Mouse (Mus musculus) forebrain, embryonic 12.5 days (tissue): ENCODE results near the gene Nicn1. TPM values are rescaled to one million over a fixed set of nuclear protein-coding genes. Genes with fewer than 3 reads are reported as not detected.

Experiments used
- ATAC-seq: fragments of 200-750 bp; cut with Nextera tagmentation; 2 replicates; pipeline ENCODE4 v1.8.0; 2017; ENCODE audit warnings: moderate TSS enrichment; ENCODE audit not compliant: low FRiP score
- H3K27ac ChIP-seq: fragments of 300-500 bp; sonication (generic); 2 replicates; pipeline ENCODE4 v1.5.1; 2016; ENCODE audit warnings: mild to moderate bottlenecking
- H3K27me3 ChIP-seq: fragments of 300-500 bp; sonication (generic); 2 replicates; pipeline ENCODE4 v1.6.1; 2016; ENCODE audit warnings: mild to moderate bottlenecking
- H3K36me3 ChIP-seq: fragments of 300-500 bp; sonication (generic); replicated peaks from 2 replicates; pipeline ENCODE4 v1.6.1; 2016; ENCODE audit warnings: mild to moderate bottlenecking
- H3K4me1 ChIP-seq: fragments of 300-500 bp; sonication (generic); 2 replicates; pipeline ENCODE4 v1.6.1; 2016
- H3K4me2 ChIP-seq: fragments of 300-500 bp; sonication (generic); 2 replicates; pipeline ENCODE4 v1.6.1; 2016; ENCODE audit warnings: mild to moderate bottlenecking, moderate library complexity
- H3K4me3 ChIP-seq: fragments of 300-500 bp; sonication (generic); replicated peaks from 2 replicates; pipeline ENCODE4 v1.5.1; 2016; ENCODE audit warnings: mild to moderate bottlenecking
- H3K9ac ChIP-seq: fragments of 300-500 bp; sonication (generic); 2 replicates; pipeline ENCODE4 v1.6.1; 2016; ENCODE audit warnings: mild to moderate bottlenecking
- H3K9me3 ChIP-seq: fragments of 300-500 bp; sonication (generic); 2 replicates; pipeline ENCODE4 v1.6.1; 2016
- WGBS: fragments of 180-500 bp; shearing (Covaris S2); methylation state at CpG from one replicate; pipeline ENCODE4 v1.1.7; 2016; 5-methylcytosine and 5-hydroxymethylcytosine counted together
- polyA plus RNA-seq: library from polyadenylated mRNA; unstranded; fragments of >200 nt; fragmentation: Nextera tagmentation; extraction: Ambion mirVana; gene quantifications from 2 replicates; pipeline ENCODE4 v1.2.1, GENCODE M21; 2016

Gene Nicn1
- 65.0 and 69.8 TPM in 2 replicates for polyA plus RNA-seq

DNA sequence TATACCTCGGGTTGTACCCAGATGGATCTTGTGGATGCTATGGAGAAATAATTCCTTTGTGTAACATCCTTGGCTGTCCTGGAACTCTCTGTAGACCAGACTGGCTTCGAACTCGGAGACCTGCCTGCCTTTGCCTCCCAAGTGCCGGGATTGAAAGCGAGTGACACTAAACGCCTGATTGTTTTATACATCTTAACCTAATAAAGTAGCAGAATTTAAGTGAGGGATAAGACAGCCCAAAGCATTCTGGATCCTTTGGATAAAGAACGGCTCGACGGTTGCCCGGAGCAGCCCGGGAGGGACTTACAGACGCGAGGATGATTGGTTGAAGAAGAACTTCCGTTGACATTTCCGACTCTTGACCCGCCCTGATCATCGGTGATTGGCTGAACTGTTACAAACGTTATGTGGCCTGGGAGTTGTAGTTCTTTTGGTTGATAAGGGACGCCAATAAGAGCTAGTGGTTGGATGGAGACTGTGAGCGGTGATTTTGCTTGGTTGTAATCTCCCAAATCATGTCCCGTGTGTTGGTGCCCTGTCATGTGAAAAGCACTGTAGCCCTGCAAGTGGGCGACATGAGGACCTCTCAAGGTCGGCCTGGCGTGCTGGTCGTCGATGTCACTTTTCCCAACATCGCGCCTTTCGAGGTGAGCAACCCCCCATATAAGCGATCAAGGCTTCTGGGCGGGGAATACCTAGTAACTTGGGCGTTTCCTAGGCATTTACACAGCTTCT is at the start of gene Nicn1:
Gene Nicn1 (plus strand): TSS at position 414 of the 735 bp plus-strand sequence.
- peak within 1 kb of the TSS; percentile 92 for H3K27ac ChIP-seq
- peak within 1 kb of the TSS; percentile 57 for H3K4me2 ChIP-seq
- whole genome bisulfite sequencing = under 1% methylated on average over 32 of the region's 32 CpGs
- no peaks in the 10 kb centered on the region for H3K27me3 ChIP-seq
- peak within 1 kb of the TSS; percentile 49 for H3K4me3 ChIP-seq
- H3K4me1 ChIP-seq = peaks cover 7% of the 10 kb centered on the region
- peaks cover 17% of the 10 kb centered on the region for H3K36me3 ChIP-seq
- peak within 1 kb of the TSS; percentile 64 for H3K9ac ChIP-seq
- ATAC-seq = peak; percentile 97
- H3K9me3 ChIP-seq = no peaks in the 10 kb centered on the region

GRCm38 (mm10) chr9:108244540-108244939 is 45.7 kb upstream of the Nicn1 start:
- H3K9me3 ChIP-seq = no peaks in the 10 kb centered on the region
- H3K4me2 ChIP-seq = no peak overlapping the region
- H3K27ac ChIP-seq = no peak overlapping the region
- H3K9ac ChIP-seq = no peak overlapping the region
- no peak for ATAC-seq
- H3K27me3 ChIP-seq = no peaks in the 10 kb centered on the region
- 97% methylated on average over 3 of the region's 3 CpGs for WGBS
- no peaks in the 10 kb centered on the region for H3K4me1 ChIP-seq
- H3K4me3 ChIP-seq = no peak overlapping the region
- H3K36me3 ChIP-seq = peaks cover 36% of the 10 kb centered on the region

- no peaks in the 10 kb centered on the region for H3K4me1 ChIP-seq
- no peak overlapping the region for H3K4me3 ChIP-seq
- H3K9ac ChIP-seq = no peak overlapping the region
- H3K4me2 ChIP-seq = no peak overlapping the region
- H3K27me3 ChIP-seq = no peaks in the 10 kb centered on the region
- 86% methylated on average over 3 of the region's 3 CpGs for WGBS
- no peak overlapping the region for H3K27ac ChIP-seq
- no peaks in the 10 kb centered on the region for H3K9me3 ChIP-seq
- ATAC-seq = no peak
- peaks cover 36% of the 10 kb centered on the region for H3K36me3 ChIP-seq
Measured at GRCm38 (mm10) chr9:108244984-108245383, 45.2 kb upstream of the Nicn1 start.

DNA sequence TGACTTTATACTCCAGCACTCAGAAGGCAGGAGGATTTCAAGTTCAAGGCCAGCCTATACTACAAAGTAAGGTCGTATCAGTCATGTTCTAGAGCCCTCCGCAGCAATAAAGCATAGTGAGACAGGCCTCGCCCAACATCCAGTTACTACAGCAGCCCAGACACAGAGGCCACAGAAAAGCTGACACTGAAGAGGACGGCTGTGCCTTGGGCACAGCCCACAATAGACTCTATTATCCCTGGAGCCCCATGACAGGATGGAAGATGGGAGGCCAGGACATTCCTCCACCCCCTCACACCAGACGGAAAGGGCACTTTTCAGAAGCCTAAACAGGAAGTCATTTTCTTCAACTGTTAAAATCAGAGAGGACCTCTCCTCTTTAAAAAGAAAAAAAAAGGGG is 41.3 kb upstream of the Nicn1 start:
- no peaks in the 10 kb centered on the region for H3K27me3 ChIP-seq
- H3K9ac ChIP-seq = no peak overlapping the region
- no peak overlapping the region for H3K4me2 ChIP-seq
- H3K4me3 ChIP-seq = no peak overlapping the region
- peaks cover 50% of the 10 kb centered on the region for H3K36me3 ChIP-seq
- no peak overlapping the region for H3K27ac ChIP-seq
- no peak for ATAC-seq
- H3K4me1 ChIP-seq = no peaks in the 10 kb centered on the region
- 73% methylated on average over 5 of the region's 5 CpGs for WGBS
- no peaks in the 10 kb centered on the region for H3K9me3 ChIP-seq

- H3K4me1 ChIP-seq = no peaks in the 10 kb centered on the region
- 93% methylated on average over 6 of the region's 6 CpGs for whole genome bisulfite sequencing
- no peak overlapping the region for H3K4me2 ChIP-seq
- no peaks in the 10 kb centered on the region for H3K27me3 ChIP-seq
- no peak for ATAC-seq
- no peak overlapping the region for H3K4me3 ChIP-seq
- H3K9ac ChIP-seq = no peak overlapping the region
- H3K27ac ChIP-seq = no peak overlapping the region
- H3K36me3 ChIP-seq = peaks cover 36% of the 10 kb centered on the region
- H3K9me3 ChIP-seq = no peaks in the 10 kb centered on the region
Measured at GRCm38 (mm10) chr9:108251877-108252276, 38.4 kb upstream of the Nicn1 start.

DNA sequence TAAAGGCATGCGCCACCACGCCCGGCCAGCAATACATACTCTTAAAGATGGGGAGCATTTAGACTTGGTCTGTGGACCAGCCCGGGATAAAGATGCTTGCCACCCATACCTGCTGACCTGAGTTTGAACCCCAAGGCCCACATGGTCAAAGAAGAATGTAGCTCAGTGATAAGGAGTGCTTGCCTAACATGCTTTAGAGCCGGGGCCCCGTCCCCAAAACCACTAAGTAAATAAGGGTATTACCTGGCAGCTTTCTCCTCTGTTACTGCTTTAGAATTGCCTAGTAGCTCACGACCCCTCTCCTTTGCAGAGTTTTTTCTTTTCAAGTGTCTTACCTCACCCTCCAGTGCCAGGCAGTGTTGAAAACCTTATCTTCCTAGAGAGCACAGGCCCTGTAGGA is 37.5 kb upstream of the Nicn1 start:
- WGBS = over 99% methylated on average over 7 of the region's 7 CpGs
- Histone ChIP-seq H3K27ac (no peak overlapping the region), H3K4me1 (no peaks in the 10 kb centered on the region), H3K9ac (no peak overlapping the region), H3K27me3 (no peaks in the 10 kb centered on the region), H3K36me3 (peaks cover 35% of the 10 kb centered on the region), H3K4me2 (no peak overlapping the region), H3K4me3 (no peak overlapping the region), H3K9me3 (no peaks in the 10 kb centered on the region)
- ATAC-seq = no peak

DNA sequence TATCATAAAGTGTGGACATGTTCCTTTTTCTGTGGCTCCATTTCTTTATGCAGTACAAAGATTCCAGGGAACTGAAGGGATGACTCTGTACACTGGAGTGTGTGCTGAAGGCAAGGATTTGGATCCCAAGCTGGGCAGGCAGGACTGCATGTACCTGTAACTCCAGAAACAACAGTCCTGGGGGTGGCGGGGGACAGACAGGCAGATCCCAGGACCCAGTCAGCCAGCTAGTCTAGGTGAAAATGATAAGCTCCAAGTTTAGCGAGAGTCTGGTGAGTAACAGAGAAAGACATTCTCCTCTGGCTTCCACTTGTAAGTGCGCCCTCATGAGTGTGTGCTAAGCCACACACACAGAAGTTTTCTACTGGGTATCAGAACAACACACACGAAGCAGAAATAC is 29.7 kb upstream of the Nicn1 start:
- WGBS = 83% methylated on average over 4 of the region's 4 CpGs
- Histone ChIP-seq H3K9ac (no peak overlapping the region), H3K9me3 (no peaks in the 10 kb centered on the region), H3K27me3 (no peaks in the 10 kb centered on the region), H3K27ac (no peak overlapping the region), H3K4me1 (peaks cover 30% of the 10 kb centered on the region), H3K4me3 (no peak overlapping the region), H3K4me2 (no peak overlapping the region), H3K36me3 (0 out of 2 replicates have a peak, but pooled peaks cover 3% of the 10 kb centered on the region)
- no peak for ATAC-seq

DNA sequence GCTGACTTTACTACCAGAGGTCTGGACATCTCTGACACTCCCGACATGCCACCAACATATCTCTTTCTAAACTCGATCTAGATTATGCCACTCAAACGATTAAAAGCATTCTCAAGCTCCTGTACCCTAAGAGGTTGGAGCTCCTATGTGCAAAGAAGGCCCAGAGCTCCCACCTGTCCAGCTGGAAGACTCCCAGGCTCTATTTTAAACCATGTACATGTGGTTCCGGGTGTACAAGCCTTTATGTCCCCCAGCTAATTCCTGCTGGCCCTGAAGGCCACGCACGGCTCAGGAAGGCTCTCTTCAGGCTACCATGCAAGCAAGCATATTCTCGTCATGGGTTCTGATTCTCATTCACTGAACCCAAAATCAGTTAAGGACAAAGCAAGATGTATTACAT is 28.4 kb upstream of the Nicn1 start:
- Histone ChIP-seq H3K4me1 (peaks cover 30% of the 10 kb centered on the region), H3K27me3 (no peaks in the 10 kb centered on the region), H3K9ac (no peak overlapping the region), H3K36me3 (0 out of 2 replicates have a peak, but pooled peaks cover 3% of the 10 kb centered on the region), H3K27ac (no peak overlapping the region), H3K4me2 (peak overlapping the region; percentile 68), H3K9me3 (no peaks in the 10 kb centered on the region), H3K4me3 (peak overlapping the region; percentile 96)
- 80% methylated on average over 7 of the region's 7 CpGs for WGBS
- no peak for ATAC-seq

GRCm38 (mm10) chr9:108262494-108263049 is 27.7 kb upstream of the Nicn1 start:
- H3K4me2 ChIP-seq = peak overlapping the region; percentile 68
- peak overlapping the region; percentile 96 for H3K4me3 ChIP-seq
- no peak for ATAC-seq
- peaks cover 30% of the 10 kb centered on the region for H3K4me1 ChIP-seq
- H3K36me3 ChIP-seq = 0 out of 2 replicates have a peak, but pooled peaks cover 2% of the 10 kb centered on the region
- H3K27me3 ChIP-seq = no peaks in the 10 kb centered on the region
- H3K9ac ChIP-seq = peak overlapping the region; percentile 95
- 42% methylated on average over 11 of the region's 11 CpGs for WGBS
- H3K9me3 ChIP-seq = no peaks in the 10 kb centered on the region
- no peak overlapping the region for H3K27ac ChIP-seq

DNA sequence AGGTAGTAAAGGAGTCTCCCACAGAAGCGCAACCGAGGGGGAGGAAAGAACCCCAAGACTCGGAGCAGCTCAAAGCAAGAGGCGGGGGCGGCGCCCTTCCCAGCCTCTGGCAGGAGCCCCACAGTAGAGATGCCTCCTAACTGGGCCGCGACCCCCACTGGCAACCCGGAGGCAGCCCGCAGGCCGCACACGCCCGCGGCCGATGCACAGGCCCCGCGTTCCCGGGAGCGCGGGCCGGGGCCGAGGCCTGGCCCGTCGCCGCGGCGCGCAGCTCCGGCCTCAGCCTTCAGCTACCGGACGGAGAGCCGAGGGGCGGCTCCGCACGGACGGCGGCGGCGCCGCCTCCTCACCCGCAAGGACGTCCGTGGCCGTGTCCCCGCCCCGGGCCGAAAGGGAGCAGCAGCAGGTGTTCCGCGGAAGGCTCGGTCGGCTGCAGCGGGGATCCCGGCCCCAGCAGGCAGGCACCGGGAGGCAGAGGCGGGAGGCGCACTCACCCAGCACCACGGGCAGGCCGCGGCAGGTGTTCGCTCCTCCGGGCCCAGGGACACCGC is 27.0 kb upstream of the Nicn1 start:
- Histone ChIP-seq H3K4me3 (peak overlapping the region; percentile 96), H3K4me2 (peak overlapping the region; percentile 68), H3K36me3 (no peaks in the 10 kb centered on the region), H3K4me1 (peaks cover 30% of the 10 kb centered on the region), H3K27me3 (no peaks in the 10 kb centered on the region), H3K9me3 (no peaks in the 10 kb centered on the region), H3K9ac (peak overlapping the region; percentile 95), H3K27ac (peak overlapping the region; percentile 93)
- WGBS = 0% methylated on average over 49 of the region's 62 CpGs
- ATAC-seq = peak; percentile 63

DNA sequence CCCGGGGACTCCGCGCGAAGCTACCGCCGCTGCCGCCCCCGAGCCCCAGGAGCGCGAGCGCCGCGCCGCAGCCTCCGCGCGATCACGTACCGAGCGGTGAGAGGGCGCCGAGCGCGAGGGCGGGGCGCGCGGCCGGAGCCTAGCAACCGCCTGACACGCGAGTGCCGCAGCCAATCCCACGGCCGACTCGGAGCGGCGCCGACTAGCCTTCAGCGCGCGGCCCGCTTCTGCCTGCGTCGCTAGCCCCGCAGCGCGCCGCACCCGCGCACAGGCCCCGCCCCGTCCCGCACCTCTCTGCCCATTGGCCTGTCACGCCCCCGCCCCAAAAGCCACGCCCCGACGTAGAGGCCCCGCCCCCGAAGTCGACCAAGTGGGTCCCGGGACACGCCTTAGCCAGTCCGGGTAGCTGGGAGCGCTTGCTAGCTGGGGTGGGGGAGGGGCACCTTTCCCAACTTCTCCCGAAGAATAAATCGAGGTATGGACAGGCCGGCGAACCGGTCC is 26.5 kb upstream of the Nicn1 start, which contains the start of gene Dag1:
Gene Dag1 (minus strand): TSS at position 269 of the 501 bp plus-strand sequence.
- peak within 1 kb of the TSS; percentile 68 for H3K4me2 ChIP-seq
- H3K4me3 ChIP-seq = peak within 1 kb of the TSS; percentile 96
- H3K4me1 ChIP-seq = peaks cover 30% of the 10 kb centered on the region
- peak within 1 kb of the TSS; percentile 93 for H3K27ac ChIP-seq
- WGBS = 0% methylated on average over 71 of the region's 71 CpGs
- H3K9me3 ChIP-seq = no peaks in the 10 kb centered on the region
- H3K36me3 ChIP-seq = no peaks in the 10 kb centered on the region
- peak; percentile 99 for ATAC-seq
- no peaks in the 10 kb centered on the region for H3K27me3 ChIP-seq
- peak within 1 kb of the TSS; percentile 95 for H3K9ac ChIP-seq

- no peaks in the 10 kb centered on the region for H3K36me3 ChIP-seq
- peak overlapping the region; percentile 93 for H3K27ac ChIP-seq
- H3K4me3 ChIP-seq = peak overlapping the region; percentile 96
- 14% methylated on average over 10 of the region's 10 CpGs for WGBS
- H3K4me2 ChIP-seq = peak overlapping the region; percentile 68
- ATAC-seq = no peak; the same call in 1 of the 2 replicates
- H3K9me3 ChIP-seq = no peaks in the 10 kb centered on the region
- peak overlapping the region; percentile 12; the same call in 1 of the 2 replicates for H3K9ac ChIP-seq
- peaks cover 30% of the 10 kb centered on the region for H3K4me1 ChIP-seq
- no peaks in the 10 kb centered on the region for H3K27me3 ChIP-seq
Measured at GRCm38 (mm10) chr9:108264191-108264921, 25.9 kb upstream of the Nicn1 start.
